Mouse (Mus musculus) left cerebral cortex, postnatal 10 days (tissue): Measurements from ENCODE around the gene Olfr487. TPM values are rescaled to one million over a fixed set of nuclear protein-coding genes. Genes with fewer than 3 reads are reported as not detected.
"Not testable (repeated sequence)": the region's sequence is repeated elsewhere in the genome, so short reads cannot be mapped to it uniquely, and the experiment has no call there.

ENCODE experiments used
- DNase-seq, 2 experiments: peaks; one replicate each; pipeline ENCODE4 v3.0.0; 2021 to 2022; ENCODE audit warnings: low spot score in 2 of 2, mixed read lengths in 1 of 2; ENCODE audit errors: extremely low spot score in 1 of 2
- intact Hi-C: fragments of 180-260 bp; cut with DNase I; formaldehyde crosslinking; loops from one replicate; pipeline ENCODE4 v1.15.1; 2025
- total RNA-seq, 2 experiments: library from RNA; stranded (reverse); gene quantifications; 2 replicates each; pipeline ENCODE4 v1.2.3; 2021

Olfr487 gene
- not detected for total RNA-seq

GRCm38 (mm10) chr7:108214536-108214935, at the start of gene Olfr487:
Gene Olfr487 (minus strand): TSS chr7:108214636.
- DNase-seq, result not testable (repeated sequence)

DNA sequence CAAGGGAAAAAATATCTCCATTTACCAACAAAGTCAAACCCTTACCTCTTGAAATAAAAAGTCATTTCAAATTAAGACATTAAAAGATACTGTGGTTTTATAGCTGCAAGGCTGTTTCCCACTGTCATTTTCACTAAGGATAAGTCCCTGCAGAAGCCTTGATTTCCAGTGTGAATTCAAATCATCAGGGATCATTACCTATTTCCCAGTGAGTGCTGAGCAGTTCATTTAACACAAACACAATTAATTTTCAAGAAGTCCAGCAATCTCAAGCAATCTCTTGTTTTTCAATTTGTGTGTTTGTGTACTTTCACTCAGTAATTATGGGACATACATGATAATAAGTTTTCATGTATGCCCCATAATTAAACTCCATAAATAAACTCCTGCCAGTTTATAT, 43.8 kb upstream of the Olfr487 start, which contains the start of gene Olfr488:
Gene Olfr488, minus strand, starts transcription at position 101 of the 400 bp plus-strand sequence.
- no peak for DNase-seq
- intact Hi-C loops, result no loop called here

More at GRCm38 (mm10) chr7:108214536-108214935, at the start of gene Olfr487:
- intact Hi-C loops, result not testable (repeated sequence)

DNA sequence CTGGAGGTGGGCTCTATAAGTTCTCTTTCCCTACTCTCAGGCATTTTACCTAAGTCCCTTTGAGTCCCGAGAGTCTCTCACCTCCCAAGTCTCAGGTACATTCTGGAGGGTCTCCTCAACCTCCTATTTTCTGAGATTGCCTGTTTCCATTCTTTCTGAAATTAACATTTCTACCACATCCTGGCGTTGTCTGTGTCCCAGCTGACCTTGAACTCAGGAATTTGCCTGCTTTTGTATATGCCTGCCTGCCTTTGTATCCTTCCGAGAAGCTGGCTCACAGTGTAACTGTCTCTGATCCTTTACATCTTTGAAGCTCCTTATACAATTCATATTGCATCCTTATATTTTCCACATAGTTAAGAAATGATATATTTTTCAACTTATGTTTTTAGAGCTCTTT, 19.1 kb upstream of the Olfr487 start:
- no peak for DNase-seq
- intact Hi-C loops, result no loop called here

DNA sequence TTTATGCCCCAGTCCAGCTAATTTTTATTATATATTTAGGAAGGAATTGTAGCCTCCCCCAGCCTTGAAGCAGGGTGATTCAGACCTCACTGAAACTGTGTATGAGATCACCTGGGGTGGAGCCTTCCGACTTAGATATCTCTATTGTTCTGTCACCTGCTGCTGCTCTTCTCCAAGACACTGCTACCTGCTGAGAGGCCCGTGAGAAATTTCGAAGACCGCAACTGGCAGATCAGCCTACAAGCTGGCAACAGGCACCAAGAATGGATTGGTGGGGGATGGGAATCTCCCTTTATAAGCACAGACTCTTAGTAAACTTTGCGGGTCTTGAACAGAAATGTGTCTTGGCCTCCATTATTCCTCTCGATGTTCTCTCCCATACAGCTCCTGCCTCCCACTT, 17.5 kb downstream of the Olfr487 start:
- intact Hi-C loops, result no loop called here
- DNase-seq, result no peak

DNA sequence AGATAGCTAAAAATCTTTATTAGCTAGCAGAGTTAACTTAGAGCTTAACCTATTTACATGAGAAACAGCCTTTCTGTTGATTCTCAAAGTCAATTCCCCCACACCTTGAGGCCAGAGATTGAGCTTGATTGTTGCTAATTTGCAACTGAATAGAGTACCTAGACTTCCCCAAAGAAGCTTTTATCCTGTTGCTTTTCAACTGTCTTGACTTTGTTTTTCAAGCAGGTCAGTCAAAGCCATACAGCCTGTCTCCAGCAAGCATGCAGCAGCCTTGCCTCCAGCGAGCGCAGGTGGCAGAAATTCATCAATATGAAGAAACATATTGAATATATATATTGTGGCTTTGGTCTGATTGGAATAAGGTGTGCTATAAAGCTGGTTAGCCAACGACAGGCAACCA, 18.1 kb downstream of the Olfr487 start:
- DNase-seq, intact Hi-C loops: not testable (repeated sequence)

DNA sequence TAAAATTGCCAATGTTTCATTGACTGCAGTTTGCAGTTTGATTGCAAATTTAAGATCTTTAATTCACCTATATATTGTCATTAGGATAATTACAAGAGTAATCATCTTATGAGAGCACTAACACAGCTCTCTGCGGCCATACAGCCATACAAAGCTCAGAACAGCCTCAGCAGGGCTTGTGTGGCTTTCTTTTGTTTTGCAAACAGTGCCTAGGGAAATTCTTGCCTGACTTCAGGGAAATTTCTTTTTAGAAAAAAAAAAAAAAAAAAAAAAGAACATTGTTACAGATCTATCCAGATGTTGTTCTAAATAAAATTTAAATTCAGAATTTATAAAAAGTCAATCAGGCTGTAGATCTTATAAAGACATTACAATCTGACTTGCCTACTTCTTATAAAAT, 21.7 kb downstream of the Olfr487 start:
- intact Hi-C loops, DNase-seq: not testable (repeated sequence)

GRCm38 (mm10) chr7:108191196-108191595, 23.2 kb downstream of the Olfr487 start:
- DNase-seq, result not testable (repeated sequence)

GRCm38 (mm10) chr7:108185237-108185636, 29.2 kb downstream of the Olfr487 start:
- intact Hi-C loops, DNase-seq: not testable (repeated sequence)

More at GRCm38 (mm10) chr7:108191196-108191595, 23.2 kb downstream of the Olfr487 start:
- intact Hi-C loops, result not testable (repeated sequence)

GRCm38 (mm10) chr7:108184401-108184800, 30.0 kb downstream of the Olfr487 start:
- DNase-seq, intact Hi-C loops: not testable (repeated sequence)

GRCm38 (mm10) chr7:108172642-108173041, 41.8 kb downstream of the Olfr487 start, which contains the start of gene Olfr486:
Gene Olfr486 (minus strand): TSS chr7:108172742.
- intact Hi-C loops, DNase-seq: not testable (repeated sequence)

GRCm38 (mm10) chr7:108159771-108160170, 54.7 kb downstream of the Olfr487 start, which contains the start of gene Olfr485:
Gene Olfr485 (minus strand): TSS chr7:108159871.
- intact Hi-C loops, result no loop called here

More at GRCm38 (mm10) chr7:108159771-108160170, 54.7 kb downstream of the Olfr487 start, which contains the start of gene Olfr485:
- no peak for DNase-seq

Other genes with a start within 250 kb of the Olfr487 start
- not detected for gene Olfr476, start 249.8 kb downstream of the Olfr487 start, total RNA-seq
- not detected for gene Olfr477, start 227.9 kb downstream of the Olfr487 start, total RNA-seq
- not detected for gene Olfr478, start 180.6 kb downstream of the Olfr487 start, total RNA-seq
- gene Olfr479, start 163.9 kb downstream of the Olfr487 start, total RNA-seq, result not detected
- gene Olfr480, start 147.3 kb downstream of the Olfr487 start, total RNA-seq, result not detected
- gene Olfr481, start 134.8 kb downstream of the Olfr487 start, total RNA-seq, result not detected
- 1 to 10 TPM; 1.5 to 1.7 TPM for gene Olfr482, start 117.0 kb downstream of the Olfr487 start, total RNA-seq
- not detected for gene Olfr483, start 113.8 kb downstream of the Olfr487 start, total RNA-seq
- gene Olfr484, start 87.2 kb downstream of the Olfr487 start, total RNA-seq, result not detected
- gene Olfr485, start 54.8 kb downstream of the Olfr487 start, total RNA-seq, result not detected
- gene Olfr486, start 41.9 kb downstream of the Olfr487 start, total RNA-seq, result not detected
- not detected for gene Olfr488, start 43.7 kb upstream of the Olfr487 start, total RNA-seq
- gene Olfr490, start 74.3 kb upstream of the Olfr487 start, total RNA-seq, result not detected
- not detected for gene Olfr491, start 98.8 kb upstream of the Olfr487 start, total RNA-seq
- not detected for gene Olfr492, start 109.0 kb upstream of the Olfr487 start, total RNA-seq
- gene Olfr493, start 132.3 kb upstream of the Olfr487 start, total RNA-seq, result not detected
- not detected for gene Olfr494, start 150.7 kb upstream of the Olfr487 start, total RNA-seq
- gene Olfr495, start 178.5 kb upstream of the Olfr487 start, total RNA-seq, result not detected
- not detected for gene Olfr497, start 205.8 kb upstream of the Olfr487 start, total RNA-seq